Mouse (Mus musculus): ENCODE data around the gene Gnai3.

Gene Gnai3

GRCm38 (mm10) chr3:108112246-108112645 lies 33.7 kb downstream of the Gnai3 start:
- no peak for DNase-seq (ENCODE audit: low spot score in 2 of 2)

GRCm38 (mm10) chr3:108111320-108111719 lies 34.6 kb downstream of the Gnai3 start:
- DNase-seq (ENCODE audit: low spot score in 2 of 2): no peak

GRCm38 (mm10) chr3:108105281-108105680 lies 40.7 kb downstream of the Gnai3 start:
- no peak for DNase-seq (ENCODE audit: low spot score in 2 of 2)

- DNase-seq (ENCODE audit: low spot score in 2 of 2): no peak
These were observed 43.9 kb downstream of the Gnai3 start for GRCm38 (mm10) chr3:108102075-108102474.

GRCm38 (mm10) chr3:108101594-108101993 lies 44.4 kb downstream of the Gnai3 start:
- no peak for DNase-seq (ENCODE audit: low spot score in 2 of 2)

GRCm38 (mm10) chr3:108098316-108098715 lies 47.6 kb downstream of the Gnai3 start:
- DNase-seq (ENCODE audit: low spot score in 2 of 2): no peak

GRCm38 (mm10) chr3:108097656-108098055 lies 48.3 kb downstream of the Gnai3 start:
- DNase-seq (ENCODE audit: low spot score in 2 of 2): no peak

- no peak for DNase-seq (ENCODE audit: low spot score in 2 of 2)
These were observed 49.2 kb downstream of the Gnai3 start for GRCm38 (mm10) chr3:108096726-108097125.

GRCm38 (mm10) chr3:108096226-108096625 lies 49.7 kb downstream of the Gnai3 start:
- DNase-seq (ENCODE audit: low spot score in 2 of 2): no peak

GRCm38 (mm10) chr3:108094976-108095760 lies 50.8 kb downstream of the Gnai3 start:
- no peak for DNase-seq (ENCODE audit: low spot score in 2 of 2)

GRCm38 (mm10) chr3:108094146-108094545 lies 51.8 kb downstream of the Gnai3 start:
- no peak for DNase-seq (ENCODE audit: low spot score in 2 of 2)

GRCm38 (mm10) chr3:108093306-108093705 lies 52.6 kb downstream of the Gnai3 start:
- no peak for DNase-seq (ENCODE audit: low spot score in 2 of 2)

- no peak for DNase-seq (ENCODE audit: low spot score in 2 of 2)
These were observed 53.3 kb downstream of the Gnai3 start, which contains the start of gene Gnat2 for GRCm38 (mm10) chr3:108092536-108093115. Gnat2 (plus strand) TSS chr3:108092789.

- no peak for DNase-seq (ENCODE audit: low spot score in 2 of 2)
These were observed 53.9 kb downstream of the Gnai3 start for GRCm38 (mm10) chr3:108092030-108092429.

- no peak for DNase-seq (ENCODE audit: low spot score in 2 of 2)
These were observed 55.4 kb downstream of the Gnai3 start for GRCm38 (mm10) chr3:108090561-108090960.

GRCm38 (mm10) chr3:108089916-108090315 lies 56.0 kb downstream of the Gnai3 start:
- no peak for DNase-seq (ENCODE audit: low spot score in 2 of 2)

GRCm38 (mm10) chr3:108088842-108089380 lies 57.0 kb downstream of the Gnai3 start:
- no peak for DNase-seq (ENCODE audit: low spot score in 2 of 2)

- no peak for DNase-seq (ENCODE audit: low spot score in 2 of 2)
These were observed 58.6 kb downstream of the Gnai3 start for GRCm38 (mm10) chr3:108087329-108087728.

- peak; percentile 78 to 84 for DNase-seq (ENCODE audit: low spot score in 2 of 2)
These were observed 59.4 kb downstream of the Gnai3 start, which contains the start of gene Ampd2 for GRCm38 (mm10) chr3:108086470-108086979. Ampd2 (minus strand) TSS chr3:108086651.

- peak; percentile 84 to 86 for DNase-seq (ENCODE audit: low spot score in 2 of 2)
These were observed 60.1 kb downstream of the Gnai3 start for GRCm38 (mm10) chr3:108085721-108086469.

GRCm38 (mm10) chr3:108085281-108085720 lies 60.6 kb downstream of the Gnai3 start:
- peak; percentile 88 to 94 for DNase-seq (ENCODE audit: low spot score in 2 of 2)

- no peak for DNase-seq (ENCODE audit: low spot score in 2 of 2)
These were observed 61.1 kb downstream of the Gnai3 start for GRCm38 (mm10) chr3:108084767-108085270.
